Mouse (Mus musculus) ES-Bruce4 (cell line): Measurements from ENCODE around the gene Rarres1.

Experiments used
- CTCF ChIP-seq: IDR thresholded peaks from one replicate; pipeline ENCODE4 v1.8.1; 2011; ENCODE audit warnings: low read depth, low read length
- EP300 ChIP-seq: IDR thresholded peaks from 2 replicates; pipeline ENCODE4 v1.6.1; 2011; ENCODE audit warnings: low read depth, low read length; ENCODE audit not compliant: insufficient read depth

GRCm38 (mm10) chr3:67496310-67496709, 19.0 kb downstream of the Rarres1 start:
- no peak for TF ChIP-seq CTCF
- no peak for TF ChIP-seq EP300
